Mouse (Mus musculus): ENCODE results near the gene Myo5a. TPM values are rescaled to one million over a fixed set of nuclear protein-coding genes. Genes with fewer than 3 reads are reported as not detected.
A peak's percentile ranks its signal among the peaks of the same experiment; 100 is the strongest.
"Not testable (repeated sequence)": the region's sequence is repeated elsewhere in the genome, so short reads cannot be mapped to it uniquely, and the experiment has no call there.

Myo5a gene
- polyA plus RNA-seq, 1 experiment from 2014 or later = 16.4 TPM

GRCm38 (mm10) chr9:75244527-75244926, 173.7 kb downstream of the Myo5a start:
- H3K36me3 ChIP-seq = no peaks in the 10 kb centered on the region
- H3K27ac ChIP-seq = no peak overlapping the region
- H3K4me2 ChIP-seq (replicated peaks) = no peak overlapping the region
- no peak overlapping the region for H3K9ac ChIP-seq
- no peaks in the 10 kb centered on the region for H3K27me3 ChIP-seq
- H3K4me1 ChIP-seq = peaks cover 19% of the 10 kb centered on the region
- H3K4me3 ChIP-seq = no peak overlapping the region
- 69% methylated on average over 4 of the region's 4 CpGs for WGBS
- H3K9me3 ChIP-seq = 0 out of 2 replicates have a peak, but pooled peaks cover 4% of the 10 kb centered on the region
- no peak for ATAC-seq (ENCODE audit: low FRiP score, low read depth)

- peaks cover 19% of the 10 kb centered on the region for H3K4me1 ChIP-seq
- no peak overlapping the region for H3K27ac ChIP-seq
These were observed 175.5 kb downstream of the Myo5a start for GRCm38 (mm10) chr9:75246080-75246930.

GRCm38 (mm10) chr9:75247870-75248269, 177.1 kb downstream of the Myo5a start:
- Histone ChIP-seq H3K27me3 (no peaks in the 10 kb centered on the region), H3K36me3 (no peaks in the 10 kb centered on the region), H3K4me1 (peaks cover 20% of the 10 kb centered on the region), H3K9ac (no peak overlapping the region), H3K9me3 (no peaks in the 10 kb centered on the region), H3K4me2 (replicated peaks) (no peak overlapping the region), H3K4me3 (no peak overlapping the region), H3K27ac (no peak overlapping the region)
- no peak for ATAC-seq (ENCODE audit: low FRiP score, low read depth)
- 88% methylated on average over 6 of the region's 6 CpGs for WGBS

More at GRCm38 (mm10) chr9:75246080-75246930, 175.5 kb downstream of the Myo5a start:
- H3K4me2 ChIP-seq (replicated peaks) = no peak overlapping the region
- H3K4me3 ChIP-seq = no peak overlapping the region
- H3K9ac ChIP-seq = no peak overlapping the region
- no peak for ATAC-seq (ENCODE audit: low FRiP score, low read depth)
- WGBS = 85% methylated on average over 13 of the region's 13 CpGs
- no peaks in the 10 kb centered on the region for H3K9me3 ChIP-seq
- no peaks in the 10 kb centered on the region for H3K27me3 ChIP-seq
- no peaks in the 10 kb centered on the region for H3K36me3 ChIP-seq

GRCm38 (mm10) chr9:75248359-75248758, 177.5 kb downstream of the Myo5a start:
- no peaks in the 10 kb centered on the region for H3K9me3 ChIP-seq
- no peak overlapping the region for H3K9ac ChIP-seq
- no peak for ATAC-seq (ENCODE audit: low FRiP score, low read depth)
- H3K4me1 ChIP-seq = peaks cover 15% of the 10 kb centered on the region
- no peak overlapping the region for H3K4me3 ChIP-seq
- 74% methylated on average over 1 of the region's 1 CpGs for WGBS
- H3K27ac ChIP-seq = no peak overlapping the region
- no peaks in the 10 kb centered on the region for H3K27me3 ChIP-seq
- no peak overlapping the region for H3K4me2 ChIP-seq (replicated peaks)
- no peaks in the 10 kb centered on the region for H3K36me3 ChIP-seq

GRCm38 (mm10) chr9:75248874-75249273, 178.1 kb downstream of the Myo5a start:
- no peak overlapping the region for H3K9ac ChIP-seq
- H3K4me2 ChIP-seq (replicated peaks) = no peak overlapping the region
- ATAC-seq (ENCODE audit: low FRiP score, low read depth) = no peak
- no peaks in the 10 kb centered on the region for H3K9me3 ChIP-seq
- H3K27me3 ChIP-seq = no peaks in the 10 kb centered on the region
- no peak overlapping the region for H3K4me3 ChIP-seq
- no peaks in the 10 kb centered on the region for H3K36me3 ChIP-seq
- H3K27ac ChIP-seq = no peak overlapping the region
- H3K4me1 ChIP-seq = peaks cover 10% of the 10 kb centered on the region

- WGBS = 68% methylated on average over 6 of the region's 6 CpGs
- H3K9me3 ChIP-seq; H3K4me3 ChIP-seq; H3K4me2 ChIP-seq (replicated peaks); H3K27me3 ChIP-seq; H3K9ac ChIP-seq; ATAC-seq (ENCODE audit: low FRiP score, low read depth); H3K36me3 ChIP-seq; H3K27ac ChIP-seq: not testable (repeated sequence)
- H3K4me1 ChIP-seq = peaks cover 11% of the 10 kb centered on the region; the same call in 1 of the 2 replicates
These were observed 182.3 kb downstream of the Myo5a start for GRCm38 (mm10) chr9:75253158-75253557.

GRCm38 (mm10) chr9:75253766-75254165, 183.0 kb downstream of the Myo5a start:
- Histone ChIP-seq H3K4me3 (no peak overlapping the region), H3K9ac (no peak overlapping the region), H3K4me1 (peaks cover 11% of the 10 kb centered on the region; the same call in 1 of the 2 replicates), H3K4me2 (replicated peaks) (no peak overlapping the region), H3K27me3 (no peaks in the 10 kb centered on the region), H3K27ac (no peak overlapping the region), H3K36me3 (no peaks in the 10 kb centered on the region), H3K9me3 (no peaks in the 10 kb centered on the region)
- no peak for ATAC-seq (ENCODE audit: low FRiP score, low read depth)
- WGBS = 42% methylated on average over 3 of the region's 3 CpGs

GRCm38 (mm10) chr9:75254196-75254955, 183.6 kb downstream of the Myo5a start:
- peaks cover 11% of the 10 kb centered on the region; the same call in 1 of the 2 replicates for H3K4me1 ChIP-seq
- ATAC-seq (ENCODE audit: low FRiP score, low read depth) = peak; percentile 62
- H3K9ac ChIP-seq = no peak overlapping the region
- no peaks in the 10 kb centered on the region for H3K27me3 ChIP-seq
- no peak overlapping the region for H3K4me2 ChIP-seq (replicated peaks)
- no peak overlapping the region for H3K27ac ChIP-seq
- no peak overlapping the region for H3K4me3 ChIP-seq
- WGBS = 65% methylated on average over 13 of the region's 13 CpGs
- no peaks in the 10 kb centered on the region for H3K36me3 ChIP-seq
- H3K9me3 ChIP-seq = no peaks in the 10 kb centered on the region

GRCm38 (mm10) chr9:75255820-75256545, 185.2 kb downstream of the Myo5a start:
- H3K9ac ChIP-seq = no peak overlapping the region
- H3K4me2 ChIP-seq (replicated peaks) = no peak overlapping the region
- H3K36me3 ChIP-seq = no peaks in the 10 kb centered on the region
- peaks cover 3% of the 10 kb centered on the region; the same call in 1 of the 2 replicates for H3K9me3 ChIP-seq
- H3K27ac ChIP-seq = no peak overlapping the region
- H3K27me3 ChIP-seq = no peaks in the 10 kb centered on the region
- H3K4me1 ChIP-seq = peaks cover 13% of the 10 kb centered on the region
- no peak for ATAC-seq (ENCODE audit: low FRiP score, low read depth)
- 85% methylated on average over 14 of the region's 14 CpGs for WGBS
- no peak overlapping the region for H3K4me3 ChIP-seq

GRCm38 (mm10) chr9:75258792-75259191, 188.0 kb downstream of the Myo5a start:
- Histone ChIP-seq H3K4me1 (peaks cover 27% of the 10 kb centered on the region), H3K4me3 (no peak overlapping the region), H3K27me3 (no peaks in the 10 kb centered on the region), H3K36me3 (no peaks in the 10 kb centered on the region), H3K9ac (no peak overlapping the region), H3K27ac (no peak overlapping the region), H3K9me3 (peaks cover 3% of the 10 kb centered on the region; the same call in 1 of the 2 replicates), H3K4me2 (replicated peaks) (no peak overlapping the region)
- ATAC-seq (ENCODE audit: low FRiP score, low read depth) = no peak
- WGBS = 71% methylated on average over 4 of the region's 4 CpGs

GRCm38 (mm10) chr9:75259656-75260055, 188.8 kb downstream of the Myo5a start:
- no peak overlapping the region for H3K9ac ChIP-seq
- H3K27me3 ChIP-seq = no peaks in the 10 kb centered on the region
- peaks cover 3% of the 10 kb centered on the region; the same call in 1 of the 2 replicates for H3K9me3 ChIP-seq
- no peak for ATAC-seq (ENCODE audit: low FRiP score, low read depth)
- 89% methylated on average over 4 of the region's 4 CpGs for WGBS
- H3K4me2 ChIP-seq (replicated peaks) = no peak overlapping the region
- H3K4me1 ChIP-seq = peaks cover 26% of the 10 kb centered on the region
- H3K27ac ChIP-seq = no peak overlapping the region
- no peaks in the 10 kb centered on the region for H3K36me3 ChIP-seq
- H3K4me3 ChIP-seq = no peak overlapping the region

Data from limb, embryonic 13.5 days (tissue).